Mouse (Mus musculus) CH12.LX (cell line): ENCODE measurements around the gene Hamp. TPM values are rescaled to one million over a fixed set of nuclear protein-coding genes. Genes with fewer than 3 reads are reported as not detected.

ENCODE experiments used
- DNase-seq: peaks from one replicate; pipeline ENCODE4 v3.0.0-alpha.2; 2013; ENCODE audit errors: extremely low read depth
- H3K27ac ChIP-seq: 2 replicates; pipeline ENCODE4 v1.5.1; 2012; ENCODE audit warnings: low read depth, mild to moderate bottlenecking, control low read depth, moderate library complexity; ENCODE audit not compliant: insufficient read depth
- H3K27me3 ChIP-seq: replicated peaks from 2 replicates; pipeline ENCODE3; 2012; ENCODE audit warnings: inconsistent platforms
- H3K36me3 ChIP-seq, 2 experiments: replicated peaks in 1 of 2; 2 replicates each; pipeline versions ENCODE3 to v1.6.1; 2012; ENCODE audit warnings: inconsistent platforms in 1 of 2, low read length in 1 of 2, mild to moderate bottlenecking in 1 of 2, mixed read lengths in 1 of 2, moderate library complexity in 1 of 2; ENCODE audit not compliant: control insufficient read depth in 1 of 2, insufficient read depth in 1 of 2
- H3K4me1 ChIP-seq, 2 experiments: 2 replicates each; pipeline ENCODE4 v1.6.1; 2012; ENCODE audit warnings: inconsistent platforms in 1 of 2, moderate library complexity in 1 of 2; ENCODE audit not compliant: insufficient read depth in 2 of 2, control insufficient read depth in 1 of 2
- H3K4me2 ChIP-seq: 2 replicates; pipeline ENCODE4 v1.6.1; 2012; ENCODE audit warnings: low read depth, mild to moderate bottlenecking, control low read depth; ENCODE audit not compliant: poor library complexity, insufficient read depth, severe bottlenecking
- H3K4me3 ChIP-seq, 3 experiments: fragments of 150-350 bp in 1 of 3; sonication (generic) in 1 of 3; replicated peaks in 1 of 3; 2 replicates each; pipeline versions ENCODE3 to v1.5.1; 2011 to 2012; ENCODE audit warnings: low read depth in 2 of 3, low read length in 2 of 3, mild to moderate bottlenecking in 2 of 3, moderate library complexity in 2 of 3, control low read depth in 1 of 3, improper control_type of control experiment in 1 of 3, inconsistent platforms in 1 of 3, mixed read lengths in 1 of 3; ENCODE audit not compliant: poor library complexity in 1 of 3
- H3K79me2 ChIP-seq: replicated peaks from 2 replicates; pipeline ENCODE4 v1.6.1; 2012; ENCODE audit warnings: mild to moderate bottlenecking, moderate library complexity; ENCODE audit not compliant: control insufficient read depth, poor library complexity, insufficient read depth, severe bottlenecking; ENCODE audit errors: extremely low read depth
- H3K9ac ChIP-seq: 2 replicates; pipeline ENCODE4 v1.6.1; 2012; ENCODE audit warnings: low read depth, mild to moderate bottlenecking, control low read depth, moderate library complexity; ENCODE audit not compliant: insufficient read depth
- H3K9me3 ChIP-seq: replicated peaks from 2 replicates; pipeline ENCODE3; 2012; ENCODE audit warnings: low read length, inconsistent platforms, mixed read lengths
- BHLHE40 ChIP-seq: IDR thresholded peaks from 2 replicates; pipeline ENCODE4 v1.6.1; 2011; ENCODE audit warnings: mild to moderate bottlenecking, low read depth, low read length, improper control_type of control experiment
- CHD1 ChIP-seq: IDR thresholded peaks from 2 replicates; pipeline ENCODE4 v1.6.1; 2012; ENCODE audit warnings: low read depth, low read length, improper control_type of control experiment, inconsistent platforms
- CHD2 ChIP-seq: IDR thresholded peaks from 2 replicates; pipeline ENCODE4 v1.6.1; 2011; ENCODE audit warnings: low read length, improper control_type of control experiment
- E2F4 ChIP-seq: IDR thresholded peaks from 2 replicates; pipeline ENCODE4 v1.6.1; 2011; ENCODE audit warnings: low read depth, low read length, improper control_type of control experiment; ENCODE audit not compliant: insufficient replicate concordance
- ETS1 ChIP-seq: conservative IDR thresholded peaks from 2 replicates; pipeline ENCODE4 v1.6.1; 2012; ENCODE audit warnings: low read depth, mild to moderate bottlenecking, inconsistent platforms, low read length, improper control_type of control experiment, moderate library complexity
- HCFC1 ChIP-seq: IDR thresholded peaks from 2 replicates; pipeline ENCODE4 v1.6.1; 2012; ENCODE audit warnings: low read depth, mild to moderate bottlenecking, inconsistent platforms, low read length, improper control_type of control experiment
- IRF4 ChIP-seq: IDR thresholded peaks from 2 replicates; pipeline ENCODE4 v1.6.1; 2014; ENCODE audit warnings: low read depth, mild to moderate bottlenecking, inconsistent platforms, low read length, improper control_type of control experiment
- JUN ChIP-seq: IDR thresholded peaks from 2 replicates; pipeline ENCODE4 v1.6.1; 2011; ENCODE audit warnings: low read depth, mild to moderate bottlenecking, low read length, improper control_type of control experiment, moderate library complexity; ENCODE audit not compliant: insufficient read depth
- KAT2A ChIP-seq: IDR thresholded peaks from 2 replicates; pipeline ENCODE4 v1.6.1; 2012; ENCODE audit warnings: low read length, improper control_type of control experiment, inconsistent platforms; ENCODE audit not compliant: insufficient replicate concordance
- MAFK ChIP-seq: IDR thresholded peaks from 2 replicates; pipeline ENCODE4 v1.6.1; 2011; ENCODE audit warnings: low read length, improper control_type of control experiment; ENCODE audit not compliant: insufficient replicate concordance
- MAX ChIP-seq: IDR thresholded peaks from 2 replicates; pipeline ENCODE4 v1.6.1; 2011; ENCODE audit warnings: low read length, improper control_type of control experiment
- MAZ ChIP-seq: IDR thresholded peaks from 2 replicates; pipeline ENCODE4 v1.6.1; 2012; ENCODE audit warnings: low read depth, mild to moderate bottlenecking, inconsistent platforms, low read length, improper control_type of control experiment, moderate library complexity
- MXI1 ChIP-seq: IDR thresholded peaks from 2 replicates; pipeline ENCODE4 v1.6.1; 2011; ENCODE audit warnings: mild to moderate bottlenecking, low read depth, low read length, improper control_type of control experiment
- NELFE ChIP-seq: IDR thresholded peaks from 2 replicates; pipeline ENCODE4 v1.6.1; 2011; ENCODE audit warnings: low read depth, low read length, improper control_type of control experiment
- NRF1 ChIP-seq: IDR thresholded peaks from 2 replicates; pipeline ENCODE4 v1.6.1; 2014; ENCODE audit warnings: low read depth, mild to moderate bottlenecking, inconsistent platforms, low read length, improper control_type of control experiment, moderate library complexity
- SIN3A ChIP-seq: IDR thresholded peaks from 2 replicates; pipeline ENCODE4 v1.6.1; 2012; ENCODE audit warnings: low read length, improper control_type of control experiment, inconsistent platforms
- TBP ChIP-seq: conservative IDR thresholded peaks from 2 replicates; pipeline ENCODE4 v1.6.1; 2011; ENCODE audit warnings: low read depth, low read length, improper control_type of control experiment
- USF1 ChIP-seq: IDR thresholded peaks from 2 replicates; pipeline ENCODE4 v1.6.1; 2014; ENCODE audit warnings: low read depth, mild to moderate bottlenecking, inconsistent platforms, low read length, improper control_type of control experiment
- USF2 ChIP-seq: conservative IDR thresholded peaks from 2 replicates; pipeline ENCODE4 v1.6.1; 2011; ENCODE audit warnings: low read depth, low read length, improper control_type of control experiment
- ZC3H11A ChIP-seq: IDR thresholded peaks from 2 replicates; pipeline ENCODE4 v1.6.1; 2012; ENCODE audit warnings: low read depth, mild to moderate bottlenecking, inconsistent platforms, low read length, improper control_type of control experiment
- ZNF384 ChIP-seq: IDR thresholded peaks from 2 replicates; pipeline ENCODE4 v1.6.1; 2012; ENCODE audit warnings: low read depth, low read length, improper control_type of control experiment, inconsistent platforms
- dilution Hi-C: fragments of 300-500 bp; cut with MboI; formaldehyde crosslinking; loops from 2 replicates; pipeline ENCODE4 v1.14.3; 2020; ENCODE audit warnings: low sequenced_read_pairs; ENCODE audit not compliant: extremely low pct_unique_long_range_greater_than_20kb, extremely low pct_ligation_motif_present
- in situ Hi-C: fragments of 300-500 bp; cut with MboI; formaldehyde crosslinking; loops from 3 replicates; pipeline ENCODE4 v1.14.3; 2019; ENCODE audit warnings: low sequenced_read_pairs, low pct_ligation_motif_present, low pct_unique_long_range_greater_than_20kb, mixed read lengths
- polyA plus RNA-seq: library from polyadenylated mRNA; unstranded; fragments of >175 nt; gene quantifications from 2 replicates; pipeline ENCODE4 v1.2.1, GENCODE M21; 2012; ENCODE audit warnings: low read depth; ENCODE audit not compliant: insufficient read length
- total RNA-seq, 2 experiments: library from RNA; depleted of rRNA; stranded (reverse); fragments of 300-350 nt in 1 of 2; fragments of >200 nt in 1 of 2; gene quantifications; 2 replicates each; pipeline ENCODE4 v1.2.3; 2012 to 2014

The Hamp gene
- total and polyA plus RNA-seq, 3 experiments: not detected

DNA sequence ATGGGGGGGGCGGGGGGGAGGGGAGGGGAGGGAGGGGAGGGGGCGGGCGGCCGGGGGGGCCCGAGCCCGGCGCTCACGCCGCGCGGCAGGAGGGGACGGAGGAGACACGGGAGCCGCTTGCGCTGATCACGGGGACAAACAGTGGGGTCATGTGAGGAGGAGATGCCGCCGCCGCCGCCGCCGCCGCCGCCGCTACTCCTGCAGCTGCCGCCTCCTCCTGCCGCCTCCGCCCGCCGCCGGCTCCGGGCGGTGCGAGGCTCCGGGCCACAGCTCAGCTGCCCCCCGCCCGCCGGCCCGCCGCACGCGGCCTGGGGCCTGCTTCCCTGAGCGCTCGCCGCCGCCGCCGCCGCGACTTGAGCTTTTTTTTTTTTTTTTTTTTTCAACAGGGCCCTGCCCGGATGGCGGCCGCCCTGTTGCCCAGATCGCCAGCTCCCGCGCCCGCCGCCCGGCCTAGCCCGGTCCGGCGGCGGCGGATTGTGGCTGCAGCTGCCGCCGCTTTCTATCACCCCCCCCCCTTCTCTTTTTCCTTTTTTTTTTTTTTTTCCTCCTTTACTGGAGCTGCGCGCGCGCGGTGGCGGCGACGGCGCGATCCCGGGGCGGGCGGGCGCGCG lies 13.0 kb upstream of the Hamp start, which contains the start of gene Usf2:
TSS of gene Usf2 (minus strand) at position 48 of the 611 bp plus-strand sequence.
- H3K9ac ChIP-seq: peak within 1 kb of the TSS; percentile 100
- dilution Hi-C loops: no loop called here
- peak within 1 kb of the TSS; percentile 70 for H3K4me2 ChIP-seq
- peaks cover 28 to 49% of the 10 kb centered on the region in 2 experiments for H3K36me3 ChIP-seq
- no peaks in the 10 kb centered on the region for H3K9me3 ChIP-seq
- no peaks in the 10 kb centered on the region; the same call in 1 of the 2 replicates for H3K79me2 ChIP-seq
- in situ Hi-C loops: no loop called here
- peak within 1 kb of the TSS; percentile 67 to 91 (median 88) for H3K4me3 ChIP-seq
- H3K27ac ChIP-seq: peak within 1 kb of the TSS; percentile 74
- TF ChIP-seq ZNF384: peak; percentile 90
- TF ChIP-seq MXI1: 0 out of 2 replicates have a peak, but pooled peaks have one; percentile 4
- TF ChIP-seq ETS1: no peak
- TF ChIP-seq BHLHE40: peak; percentile 81
- peak; percentile 59 for TF ChIP-seq USF1
- TF ChIP-seq MAZ: 0 out of 2 replicates have a peak, but pooled peaks have one; percentile 35
- TF ChIP-seq JUN: no peak
- no peaks in the 10 kb centered on the region for H3K27me3 ChIP-seq
- H3K4me1 ChIP-seq: peaks cover 21 to 45% of the 10 kb centered on the region in 2 experiments
- DNase-seq: peak; percentile 57

DNA sequence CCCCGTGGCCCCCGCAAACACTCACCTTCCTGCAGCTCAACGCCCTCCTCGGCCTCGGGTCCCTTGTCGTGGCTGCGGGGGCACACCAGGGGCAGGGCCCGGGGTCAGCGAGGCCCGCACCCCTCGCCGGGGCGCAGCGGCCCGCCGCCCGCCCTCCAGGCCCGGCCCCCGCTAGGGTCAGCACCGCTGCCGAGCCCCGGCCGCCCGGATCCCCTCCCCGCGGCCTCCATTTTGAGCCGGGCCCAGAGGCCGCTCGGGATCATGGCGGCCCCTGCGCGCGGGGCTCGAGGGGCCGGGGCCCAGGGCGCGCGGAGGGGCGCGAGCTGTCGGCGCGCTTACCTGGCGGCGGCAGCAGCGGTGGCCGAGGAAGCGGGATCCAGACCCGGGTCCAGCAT lies 12.5 kb upstream of the Hamp start:
- in situ Hi-C loops: no loop called here
- dilution Hi-C loops: no loop called here
- Histone ChIP-seq H3K36me3 (peaks cover 31 to 54% of the 10 kb centered on the region in 2 experiments), H3K27me3 (no peaks in the 10 kb centered on the region), H3K4me3 (peak overlapping the region; percentile 51 to 91 (median 88)), H3K79me2 (no peaks in the 10 kb centered on the region; the same call in 1 of the 2 replicates), H3K4me1 (peaks cover 21 to 45% of the 10 kb centered on the region in 2 experiments), H3K27ac (peak overlapping the region; percentile 61), H3K9me3 (no peaks in the 10 kb centered on the region), H3K9ac (peak overlapping the region; percentile 100), H3K4me2 (0 out of 2 replicates have a peak overlapping the region, but pooled peaks have one; percentile 48)
- no peak for TF ChIP-seq BHLHE40
- TF ChIP-seq NRF1: peak; percentile 48
- DNase-seq: no peak

DNA sequence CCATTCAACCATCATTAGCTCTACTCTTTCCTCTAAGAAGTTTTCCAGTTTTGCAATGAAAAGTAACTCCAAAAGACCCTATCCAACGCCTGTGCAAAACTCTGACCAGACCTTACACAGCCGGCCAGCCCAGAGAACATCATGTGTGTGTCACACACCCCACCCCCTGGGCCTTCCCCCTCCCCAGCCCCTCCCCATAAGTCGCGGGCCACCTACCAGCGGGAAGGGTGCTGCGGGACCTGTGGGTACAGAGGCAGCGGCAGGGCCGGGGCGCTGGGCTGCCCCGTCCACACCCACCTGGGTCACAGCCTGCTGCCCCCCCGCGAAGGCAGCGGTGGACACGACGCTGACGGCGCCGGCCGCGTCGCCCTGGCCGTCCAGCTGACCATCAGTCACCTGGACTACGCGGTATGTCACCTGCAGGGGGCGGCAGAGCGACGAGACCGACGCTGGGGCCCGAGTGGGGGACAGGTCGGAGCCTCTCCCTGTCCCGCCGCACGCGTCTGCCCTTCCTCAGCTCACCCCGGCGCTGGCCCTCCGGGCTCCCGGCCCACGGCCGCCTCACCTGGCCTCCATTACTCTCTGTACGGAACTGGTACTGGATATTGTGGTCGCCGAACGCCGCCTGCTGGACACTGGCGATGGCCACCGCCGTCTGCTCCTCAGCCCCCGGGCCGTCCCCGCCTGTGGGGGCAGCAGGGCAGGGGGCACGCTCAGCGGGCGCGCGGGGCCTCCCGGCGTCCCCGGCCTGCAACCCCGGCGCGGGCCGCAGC lies 11.9 kb upstream of the Hamp start:
- Histone ChIP-seq H3K27ac (peak overlapping the region; percentile 61), H3K4me1 (peaks cover 21 to 45% of the 10 kb centered on the region in 2 experiments), H3K9me3 (no peaks in the 10 kb centered on the region), H3K4me2 (peak overlapping the region; percentile 48), H3K79me2 (no peaks in the 10 kb centered on the region; the same call in 1 of the 2 replicates), H3K4me3 (peak overlapping the region; percentile 51 to 91 (median 88)), H3K36me3 (peaks cover 33 to 59% of the 10 kb centered on the region in 2 experiments), H3K27me3 (no peaks in the 10 kb centered on the region), H3K9ac (peak overlapping the region; percentile 100)
- DNase-seq: peak; percentile 67
- dilution Hi-C loops: no loop called here
- in situ Hi-C loops: no loop called here
- TF ChIP-seq MXI1 (no peak; the same call in 1 of the 2 replicates), ZNF384 (0 out of 2 replicates have a peak, but pooled peaks have one; percentile 3), USF2 (no peak), ZC3H11A (no peak), CHD2 (no peak), NELFE (no peak), TBP (no peak), MAFK (no peak), E2F4 (no peak), HCFC1 (no peak), IRF4 (no peak; the same call in 1 of the 2 replicates), SIN3A (peak; percentile 58; the same call in 1 of the 2 replicates), KAT2A (no peak), CHD1 (no peak), MAX (no peak)
